Mouse (Mus musculus) mouse embryonic stem cell (cell line): ENCODE measurements around the gene Birc6.

ENCODE experiments used
- in situ Hi-C, 2 experiments: fragments of 300-500 bp; cut with MboI; formaldehyde crosslinking; loops; 1 replicate in 1 of 2; 3 replicates in 1 of 2; pipeline ENCODE4 v1.14.3; 2019 to 2020; ENCODE audit warnings: low sequenced_read_pairs in 2 of 2, low pct_unique_long_range_greater_than_20kb in 1 of 2, mixed read lengths in 1 of 2; ENCODE audit not compliant: unreplicated experiment in 1 of 2

Gene Birc6

DNA sequence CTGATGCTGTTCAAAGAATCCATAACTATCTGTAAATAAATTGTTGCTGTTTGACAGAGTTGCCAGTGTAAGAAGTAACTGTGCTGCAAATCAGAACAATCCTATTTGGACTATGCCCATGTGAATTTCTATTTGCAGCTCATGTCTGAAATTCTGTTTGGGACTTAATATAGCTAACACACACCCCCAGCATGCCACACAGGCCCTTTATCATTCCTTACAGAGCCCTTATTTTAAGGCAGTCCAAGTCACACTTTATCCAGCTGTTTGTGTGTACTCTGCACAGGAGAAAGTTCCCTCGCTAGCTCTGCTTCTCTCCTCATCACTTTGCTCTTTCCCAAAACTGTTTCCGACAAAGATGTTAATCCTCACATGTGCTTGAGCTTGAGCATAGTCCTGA is 15.5 kb downstream of the Birc6 start:
- in situ Hi-C loops = no loop called here

DNA sequence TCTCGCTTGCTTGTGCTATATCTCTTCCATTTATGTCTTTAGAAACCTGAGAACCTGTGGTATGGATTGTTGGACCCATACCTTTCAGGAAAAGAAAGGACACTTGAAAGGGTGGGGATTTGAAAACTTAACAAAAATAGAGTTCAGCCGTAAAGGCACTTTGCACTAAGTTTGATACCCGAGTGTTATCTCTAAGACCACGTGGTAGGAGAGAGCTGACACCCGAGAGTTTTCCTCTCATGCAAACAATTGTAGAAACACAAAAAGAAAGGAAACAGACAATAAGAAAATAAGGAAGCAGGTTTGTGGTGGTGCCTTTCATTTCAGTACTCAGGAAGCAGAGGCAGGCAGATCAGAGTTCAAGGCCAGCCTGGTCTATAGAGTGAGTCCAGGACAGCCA is 26.0 kb downstream of the Birc6 start:
- in situ Hi-C loops = no loop called here

DNA sequence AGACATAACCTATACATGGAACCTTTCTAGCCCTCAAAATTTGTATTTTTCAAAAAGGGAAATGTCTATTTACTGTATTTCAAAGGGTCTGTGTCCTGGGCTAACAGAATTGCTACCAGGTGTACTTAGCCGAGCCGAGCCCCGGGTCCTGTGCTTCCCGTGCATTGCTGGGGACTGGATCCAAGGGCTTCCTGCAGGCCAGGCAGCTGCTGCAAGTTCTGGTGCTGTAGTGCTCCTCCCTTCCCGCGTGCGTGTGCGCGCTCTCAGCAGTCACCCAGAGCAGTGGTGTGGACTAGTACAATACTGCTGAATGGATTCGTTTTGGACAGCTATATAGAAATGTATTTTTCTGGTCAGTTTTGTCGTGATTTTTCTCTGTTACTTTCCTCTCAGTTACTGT is 31.8 kb downstream of the Birc6 start:
- in situ Hi-C loops = no loop called here

DNA sequence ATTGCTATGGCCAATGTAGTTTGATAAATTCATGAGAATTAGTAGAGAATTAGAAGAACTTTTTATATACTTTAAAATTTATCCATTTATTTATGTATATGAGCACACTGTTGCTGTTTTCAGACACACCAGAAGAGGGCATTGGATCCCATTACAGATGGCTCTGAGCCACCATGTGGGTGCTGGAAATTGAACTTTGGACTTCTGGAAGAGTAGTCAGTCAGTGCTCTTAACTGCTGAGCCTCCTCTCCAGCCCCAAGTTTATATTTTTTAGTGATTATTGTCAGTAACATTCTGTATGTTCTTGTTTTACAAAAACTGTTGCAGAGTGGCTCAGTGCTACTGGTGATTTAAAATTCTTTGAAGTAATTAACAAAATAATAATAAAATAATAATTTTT is 36.1 kb downstream of the Birc6 start:
- in situ Hi-C loops = no loop called here

DNA sequence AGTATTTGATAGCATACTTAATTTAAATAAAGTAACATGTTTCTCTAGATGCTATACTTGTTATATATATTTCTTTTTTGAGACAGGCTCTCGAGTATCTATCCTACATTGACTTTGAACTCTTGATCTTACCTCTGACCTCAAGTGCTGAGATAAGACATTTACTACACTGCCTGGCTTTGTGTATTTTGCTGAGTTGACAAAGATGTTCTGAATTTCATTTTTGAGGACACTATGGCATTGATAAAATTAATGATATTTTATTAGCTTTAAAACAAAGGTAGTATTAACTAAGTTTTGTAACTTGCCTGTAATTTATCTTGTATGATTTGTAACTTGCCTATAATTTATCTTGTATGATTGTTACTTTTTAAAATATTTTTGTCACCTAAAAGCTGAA is 41.1 kb downstream of the Birc6 start:
- in situ Hi-C loops = no loop called here

DNA sequence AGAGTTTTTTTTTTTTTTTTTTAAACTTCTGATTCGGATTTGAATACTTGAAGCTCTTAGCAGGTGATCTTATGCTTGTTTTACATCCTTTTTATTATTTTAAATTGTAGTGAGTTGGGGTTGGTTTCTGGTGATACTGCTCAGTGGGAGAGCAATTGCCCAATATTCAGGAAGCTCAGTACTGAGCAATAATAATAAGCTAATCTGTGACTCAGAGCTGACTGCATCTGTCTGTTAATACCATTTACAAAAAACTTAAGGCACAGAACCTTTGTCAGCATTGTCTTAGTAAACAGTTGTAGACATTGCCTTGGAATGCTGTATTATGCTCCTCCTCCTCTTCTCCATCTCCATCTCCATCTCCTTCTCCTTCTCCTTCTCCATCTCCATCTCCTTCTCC is 42.5 kb downstream of the Birc6 start:
- in situ Hi-C loops = no loop called here

DNA sequence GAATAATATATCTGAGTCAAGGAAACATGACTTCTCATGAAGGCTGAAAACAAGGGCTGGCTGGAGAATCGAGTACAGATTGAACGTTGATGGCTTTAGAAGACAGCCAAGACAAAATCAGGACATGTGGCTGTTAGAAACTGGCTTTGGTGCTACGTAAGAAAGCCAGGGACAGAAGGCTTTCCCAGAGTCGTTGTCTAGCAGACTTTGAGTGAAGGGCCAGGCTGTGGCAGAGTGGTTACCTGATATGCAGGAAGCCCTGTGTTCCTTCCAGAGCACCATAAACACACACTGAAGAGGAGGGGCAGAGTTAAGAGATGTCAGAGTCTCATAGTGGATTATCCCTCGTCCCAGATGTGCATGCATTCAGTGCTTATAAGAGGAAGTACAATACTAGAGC is 49.1 kb downstream of the Birc6 start:
- in situ Hi-C loops = no loop called here

DNA sequence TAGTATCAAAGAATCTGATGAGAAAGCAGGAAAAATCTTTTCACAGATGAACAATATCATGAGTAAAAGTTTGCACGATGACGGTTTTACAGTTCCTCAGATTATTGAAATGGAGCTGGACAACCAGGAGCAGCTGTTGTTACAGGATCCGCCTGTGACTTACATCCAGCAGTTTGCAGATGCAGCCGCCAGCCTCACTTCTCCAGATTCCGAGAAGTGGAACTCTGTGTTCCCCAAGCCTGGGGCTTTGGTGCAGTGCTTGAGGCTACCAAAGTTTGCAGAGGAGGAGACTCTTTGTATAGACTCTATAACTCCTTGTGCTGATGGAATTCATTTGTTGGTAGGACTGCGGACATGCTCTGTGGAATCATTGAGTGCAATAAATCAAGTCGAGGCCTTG is 51.5 kb downstream of the Birc6 start:
- in situ Hi-C loops = no loop called here

DNA sequence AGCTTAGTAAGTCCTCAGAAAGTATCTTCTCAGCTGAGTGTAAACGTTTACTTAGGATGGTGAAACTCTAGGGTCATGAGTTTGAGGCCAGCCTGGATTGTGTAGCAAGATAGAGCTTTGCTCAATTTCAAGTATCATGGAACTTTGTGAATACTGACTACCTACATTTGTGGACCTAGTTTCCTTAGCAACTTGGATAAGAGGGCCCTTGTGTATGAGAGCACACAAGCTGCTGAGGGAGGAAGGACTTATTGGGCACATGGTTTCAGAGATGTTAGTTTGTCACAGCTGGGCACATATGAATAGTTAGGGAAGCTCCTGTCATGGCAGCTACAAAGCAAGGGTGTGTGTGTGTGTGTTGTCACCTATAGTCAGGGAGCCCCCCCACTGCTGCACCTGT is 52.6 kb downstream of the Birc6 start:
- in situ Hi-C loops = no loop called here

DNA sequence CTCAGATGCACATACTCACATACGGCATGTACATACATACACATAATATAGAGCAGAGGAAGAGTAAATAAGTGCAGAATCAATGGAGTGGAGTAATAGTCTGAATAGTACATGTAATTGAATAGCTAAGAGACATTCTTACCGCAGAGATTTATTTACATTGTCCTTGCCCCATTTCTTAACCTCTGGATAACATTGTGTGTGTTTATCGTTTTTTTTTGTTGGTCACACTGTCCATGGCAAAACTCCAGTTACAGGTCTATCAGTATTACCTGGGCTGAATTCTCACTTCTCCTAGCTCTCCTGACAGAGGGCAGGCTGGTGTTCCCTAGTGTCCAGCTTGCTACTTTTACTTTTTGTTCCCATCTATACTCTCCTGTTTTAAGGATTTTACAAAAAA is 58.7 kb downstream of the Birc6 start:
- in situ Hi-C loops = no loop called here

DNA sequence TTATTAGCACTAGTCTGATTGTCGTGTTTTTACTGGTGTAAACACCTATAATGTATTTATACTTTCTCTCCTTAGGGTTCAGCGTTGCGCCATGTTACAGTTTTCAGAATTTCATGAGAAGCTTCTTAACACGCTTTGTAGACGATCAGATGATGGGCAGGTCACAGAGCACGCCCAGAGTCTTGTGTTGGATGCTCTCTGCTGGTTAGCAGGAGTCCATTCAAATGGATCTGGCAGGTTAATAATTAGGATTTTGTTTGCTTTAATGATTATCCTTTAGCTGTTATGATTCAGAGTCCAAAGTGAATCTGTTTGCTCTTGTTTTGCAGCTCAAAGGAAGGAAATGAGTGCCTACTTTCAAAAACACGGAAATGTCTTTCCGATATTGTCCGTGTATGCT is 70.8 kb downstream of the Birc6 start:
- in situ Hi-C loops = no loop called here

DNA sequence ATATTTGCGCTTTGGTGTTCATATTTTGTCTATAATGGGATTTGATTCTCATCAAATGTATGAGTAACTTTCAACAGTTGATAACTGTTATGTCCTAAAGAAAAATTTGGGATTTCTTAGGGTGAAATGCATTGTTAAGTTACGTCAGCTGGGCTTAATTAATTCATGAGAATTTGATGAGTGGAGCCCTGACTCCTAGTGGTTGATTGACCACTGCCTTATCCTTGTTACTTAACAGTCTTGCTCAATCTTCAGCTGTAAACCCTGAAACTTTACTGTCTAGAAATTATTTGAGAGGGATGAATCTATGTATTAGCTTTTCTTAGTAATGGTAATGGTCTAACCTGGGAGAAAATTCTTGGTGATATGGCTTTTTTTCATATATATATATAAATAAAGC is 71.3 kb downstream of the Birc6 start:
- in situ Hi-C loops = no loop called here

DNA sequence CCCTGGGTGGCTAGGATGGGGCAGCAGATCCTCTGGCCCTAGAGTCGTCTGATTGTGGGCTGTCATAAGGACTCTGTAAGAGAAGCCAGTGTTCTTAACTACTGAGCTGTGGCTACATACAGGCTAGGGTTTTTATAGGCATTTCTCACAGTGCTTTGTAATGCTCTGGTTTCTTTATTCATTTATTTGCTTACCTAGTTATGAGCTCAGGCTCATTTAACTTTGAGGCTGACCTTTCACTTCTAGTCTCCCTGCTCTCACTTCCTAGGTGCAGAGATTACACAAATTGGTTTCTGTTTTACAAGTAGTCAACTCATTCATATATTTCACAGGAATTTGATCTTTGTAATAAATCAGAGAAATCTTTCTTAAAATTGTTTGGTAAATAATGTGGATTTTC is 73.1 kb downstream of the Birc6 start:
- in situ Hi-C loops = no loop called here

DNA sequence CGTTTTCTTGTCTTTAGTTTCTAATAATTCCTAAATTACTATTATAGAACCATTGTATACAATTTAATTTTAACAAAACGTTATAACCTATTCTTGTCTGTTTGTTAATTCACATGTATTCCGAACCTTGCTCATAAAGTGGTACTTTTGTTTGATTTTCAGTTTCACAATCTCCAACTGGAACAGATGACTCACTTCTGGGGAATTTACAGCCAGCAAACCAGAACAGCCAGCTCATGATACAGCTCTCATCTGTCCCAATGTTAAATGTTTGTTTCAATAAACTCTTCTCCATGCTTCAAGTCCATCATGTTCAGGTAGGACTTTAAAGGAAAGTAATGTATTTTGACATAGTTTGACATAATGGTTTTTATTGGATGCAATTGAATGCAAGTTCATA is 102.7 kb downstream of the Birc6 start:
- in situ Hi-C loops = no loop called here

DNA sequence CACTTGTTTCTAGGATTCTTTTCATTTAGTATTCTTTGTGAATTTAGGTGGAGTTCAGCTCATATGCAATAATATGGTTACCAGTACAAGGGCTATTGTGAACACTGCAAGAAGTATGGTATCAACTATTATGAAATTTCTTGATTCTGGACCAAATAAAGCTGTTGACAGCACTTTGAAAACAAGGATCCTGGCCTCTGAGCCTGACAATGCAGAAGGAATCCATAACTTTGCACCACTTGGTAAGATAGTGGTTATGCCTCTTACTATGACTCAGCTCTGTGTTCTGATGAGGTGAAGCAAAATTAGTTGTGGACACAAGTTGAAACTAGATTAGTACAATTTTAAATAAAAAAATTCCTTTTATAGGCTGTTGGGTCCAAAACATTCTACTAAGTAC is 114.3 kb downstream of the Birc6 start:
- in situ Hi-C loops = no loop called here

DNA sequence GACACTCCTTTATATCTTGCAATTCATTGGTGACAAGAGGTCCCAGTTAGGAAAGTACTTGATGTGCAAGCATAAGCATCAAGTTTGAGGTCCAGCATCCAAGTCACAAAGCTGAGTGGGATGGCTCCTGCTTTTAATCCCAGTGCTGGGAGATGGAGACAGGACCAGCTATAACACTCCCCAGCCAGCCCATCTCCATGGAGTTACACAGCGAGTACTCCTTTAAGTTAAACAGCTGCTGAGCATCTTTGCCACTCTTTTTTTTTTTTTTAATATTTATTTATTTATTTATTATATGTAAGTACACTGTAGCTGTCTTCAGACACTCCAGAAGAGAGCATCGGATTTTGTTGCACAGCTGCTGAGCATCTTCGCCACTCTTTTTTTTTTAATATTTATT is 130.3 kb downstream of the Birc6 start:
- in situ Hi-C loops = no loop called here

DNA sequence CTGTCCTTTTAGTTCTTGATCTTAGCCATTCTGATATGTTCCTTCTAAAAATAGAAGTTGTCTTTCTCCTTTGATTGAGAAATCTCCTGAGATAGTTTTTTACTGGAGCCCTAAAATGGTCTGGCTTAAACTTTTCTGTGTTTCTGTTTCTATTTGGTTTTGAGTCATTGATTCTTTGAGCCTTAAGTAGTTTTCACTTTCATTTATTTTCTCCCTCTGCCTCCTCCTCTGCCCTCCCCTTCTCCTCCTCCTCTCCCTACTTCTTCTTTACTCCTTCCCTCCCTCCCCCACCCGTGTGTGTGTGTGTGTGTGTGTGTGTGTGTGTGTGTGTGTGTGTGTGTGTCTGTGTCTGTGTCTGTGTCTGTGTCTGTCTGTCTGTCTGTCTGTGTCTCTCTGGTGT is 139.9 kb downstream of the Birc6 start:
- in situ Hi-C loops = no loop called here

DNA sequence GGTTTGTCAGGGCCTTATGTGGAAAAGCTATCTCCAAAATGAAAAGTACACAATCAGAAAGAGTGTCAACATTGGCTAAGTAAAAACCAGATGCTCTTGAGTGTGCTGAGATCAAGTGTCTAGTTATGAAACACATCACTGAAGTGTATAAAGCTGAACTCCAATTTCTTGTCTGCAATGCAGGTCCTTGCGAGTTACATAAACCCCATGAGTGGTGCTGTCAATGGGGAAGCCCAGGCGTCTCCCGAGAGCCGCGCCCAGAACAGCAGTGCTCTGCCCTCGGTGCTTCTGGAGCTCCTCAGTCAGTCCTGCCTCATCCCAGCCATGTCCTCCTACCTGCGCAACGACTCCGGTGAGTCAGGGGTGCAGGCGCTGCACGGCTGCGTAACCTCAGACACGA is 141.9 kb downstream of the Birc6 start:
- in situ Hi-C loops = no loop called here

DNA sequence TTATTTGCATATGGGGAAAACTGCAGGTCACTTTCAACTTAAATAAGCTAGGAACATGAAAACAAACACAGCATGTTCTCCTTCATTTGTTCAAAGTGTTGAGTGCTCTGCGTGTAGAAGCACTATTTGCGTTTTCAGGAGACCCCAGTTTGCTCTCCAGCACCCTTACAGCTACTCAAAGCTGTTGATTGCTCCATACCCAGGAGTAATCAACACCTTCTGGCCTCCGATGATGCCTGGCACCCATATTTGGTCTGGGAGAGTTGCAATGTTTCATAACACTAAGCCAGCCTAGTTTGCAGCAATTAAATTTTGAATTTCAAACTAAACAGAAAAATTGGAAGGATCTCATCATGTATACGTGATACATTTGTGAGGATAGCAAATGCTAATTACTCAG is 144.4 kb downstream of the Birc6 start:
- in situ Hi-C loops = no loop called here

DNA sequence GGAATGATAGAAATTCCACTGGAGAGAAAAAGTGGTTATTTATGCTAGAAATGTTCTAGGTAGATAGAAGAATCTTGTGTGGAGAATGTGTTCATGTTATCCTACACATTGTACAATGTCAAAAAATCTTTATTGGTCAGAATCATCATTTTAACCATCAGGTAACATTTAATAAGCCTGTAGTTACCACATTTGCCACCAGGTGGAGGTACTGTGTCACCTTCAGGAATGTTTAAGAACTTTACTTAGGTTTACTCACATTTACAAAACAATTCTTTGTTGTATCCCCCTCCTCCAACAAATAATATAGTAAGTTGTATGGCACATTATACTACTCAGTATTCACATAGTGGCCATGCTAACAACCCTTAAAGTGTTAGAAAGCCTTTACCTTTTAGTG is 145.2 kb downstream of the Birc6 start:
- in situ Hi-C loops = no loop called here

DNA sequence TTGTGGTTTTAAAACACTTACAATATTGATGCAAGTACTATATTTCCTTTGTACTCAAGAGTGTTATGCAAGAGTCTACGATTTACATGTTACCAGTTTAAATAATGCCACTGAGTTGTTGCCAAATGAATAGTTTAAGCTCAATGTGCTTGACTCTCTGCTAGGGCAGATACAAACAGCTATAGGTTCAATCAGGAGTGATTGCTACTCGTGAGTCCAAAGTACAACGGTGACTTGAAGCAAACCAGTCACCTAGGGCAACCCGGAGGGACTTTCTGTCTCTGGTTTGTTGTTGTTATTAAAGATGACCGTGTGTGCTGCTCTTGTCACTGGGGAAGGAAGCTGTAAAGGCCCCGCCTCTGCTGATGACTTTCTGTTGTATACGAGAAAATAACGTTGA is 150.0 kb downstream of the Birc6 start:
- in situ Hi-C loops = no loop called here

DNA sequence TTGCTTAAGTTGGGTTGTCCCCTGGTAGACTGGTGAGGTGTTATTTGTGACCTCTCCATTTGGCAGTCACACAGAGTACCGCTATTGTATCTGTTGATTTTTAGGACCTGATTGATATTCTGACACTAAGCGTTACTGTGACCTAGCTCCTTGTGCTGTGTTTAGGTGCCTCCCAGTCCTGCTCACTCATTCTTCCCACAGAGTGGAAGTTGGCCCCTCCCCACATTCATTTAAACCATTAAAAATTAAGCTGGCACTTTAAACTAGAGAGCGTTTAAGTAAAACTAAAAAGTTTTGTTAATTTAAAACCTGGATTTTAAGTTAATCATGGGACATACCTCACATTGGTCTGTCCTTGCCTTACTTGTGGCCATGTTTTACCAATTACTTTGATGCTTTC is 156.8 kb downstream of the Birc6 start:
- in situ Hi-C loops = no loop called here
